Mouse (Mus musculus) ES-CJ7 (cell line): ENCODE data around the gene Col9a1.
A peak's percentile ranks its signal among the peaks of the same experiment; 100 is the strongest.

ENCODE experiments used
- DNase-seq: peaks from one replicate; pipeline ENCODE4 v3.0.0; 2011; ENCODE audit warnings: low read depth, low spot score

The Col9a1 gene

DNA sequence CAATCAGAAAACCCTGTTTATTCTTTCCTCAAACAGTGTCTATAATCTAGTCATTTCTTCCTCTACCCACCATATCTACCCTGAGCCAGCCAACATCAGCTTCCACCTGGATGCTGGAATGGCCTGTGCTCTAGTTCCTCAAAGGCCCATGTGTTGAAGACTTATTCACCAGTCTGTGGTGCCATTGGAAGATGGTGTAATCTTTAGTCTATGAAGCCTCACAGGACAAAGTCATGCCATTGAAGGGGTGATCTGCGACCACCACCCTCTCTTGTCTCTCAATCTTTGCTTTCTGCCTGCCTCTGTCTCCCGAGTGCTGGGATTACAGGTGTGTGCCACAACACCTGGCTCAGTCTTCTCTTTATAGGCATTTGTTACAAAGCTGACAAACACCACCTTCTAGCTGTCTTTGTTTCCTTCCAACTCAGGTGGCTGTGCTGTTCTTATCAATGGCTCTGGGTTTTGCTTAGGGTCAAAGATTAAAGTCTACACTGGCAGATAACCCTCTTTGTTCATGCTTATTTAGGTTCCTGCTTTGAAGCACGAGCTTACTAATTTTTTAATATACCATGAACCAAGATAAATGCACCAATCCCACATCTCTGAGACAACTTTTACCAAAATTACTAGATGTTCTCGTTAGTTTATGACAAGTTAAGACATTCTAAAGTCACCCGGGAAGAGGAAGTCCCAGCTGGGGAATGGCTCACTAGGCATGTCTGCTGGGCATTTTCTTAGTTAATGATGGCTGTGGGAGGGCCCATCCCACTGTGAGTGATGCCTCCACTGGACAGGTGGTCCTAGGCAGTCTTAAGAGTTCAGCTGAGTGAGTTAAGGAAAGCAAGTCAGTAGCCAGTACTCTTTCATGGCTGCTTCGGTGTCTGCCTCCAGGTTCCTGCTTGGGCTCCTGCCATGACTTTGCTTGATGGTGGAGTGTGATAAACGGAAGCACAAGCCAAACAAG lies 117.9 kb downstream of the Col9a1 start:
- no peak for DNase-seq

DNA sequence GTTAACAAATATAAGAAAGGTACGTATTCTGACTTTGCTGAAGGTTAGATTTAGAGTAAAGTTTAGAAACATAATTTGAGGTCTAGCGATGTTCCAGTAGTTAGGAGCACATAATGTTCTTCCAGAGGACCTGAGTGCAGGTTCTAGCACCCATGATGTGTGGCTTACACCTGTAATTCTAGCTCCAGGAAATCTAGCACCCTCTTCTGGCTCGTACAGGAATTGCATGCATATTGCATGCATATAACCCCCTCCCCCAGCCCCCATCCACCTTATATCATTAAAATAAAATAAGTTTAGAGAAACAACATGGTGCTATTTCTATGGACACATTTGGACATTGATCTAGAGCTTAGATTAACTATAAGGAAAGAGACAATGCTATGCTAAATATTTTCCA lies 123.3 kb downstream of the Col9a1 start:
- DNase-seq: peak; percentile 41
